Mouse (Mus musculus) kidney, adult 2 months (tissue): ENCODE data around the gene Samd4b.

Experiments
- CTCF ChIP-seq: fragments of 200-500 bp; conservative IDR thresholded peaks from 2 replicates; pipeline ENCODE4 v1.5.1; 2011; ENCODE audit warnings: low read depth, mild to moderate bottlenecking, control low read depth, low read length, moderate library complexity, mixed read lengths; ENCODE audit not compliant: insufficient read depth, insufficient read length
- POLR2A ChIP-seq: fragments of 200-500 bp; IDR thresholded peaks from one replicate; pipeline ENCODE4 v1.6.1; 2011; ENCODE audit warnings: low read depth, low read length, control low read depth

DNA sequence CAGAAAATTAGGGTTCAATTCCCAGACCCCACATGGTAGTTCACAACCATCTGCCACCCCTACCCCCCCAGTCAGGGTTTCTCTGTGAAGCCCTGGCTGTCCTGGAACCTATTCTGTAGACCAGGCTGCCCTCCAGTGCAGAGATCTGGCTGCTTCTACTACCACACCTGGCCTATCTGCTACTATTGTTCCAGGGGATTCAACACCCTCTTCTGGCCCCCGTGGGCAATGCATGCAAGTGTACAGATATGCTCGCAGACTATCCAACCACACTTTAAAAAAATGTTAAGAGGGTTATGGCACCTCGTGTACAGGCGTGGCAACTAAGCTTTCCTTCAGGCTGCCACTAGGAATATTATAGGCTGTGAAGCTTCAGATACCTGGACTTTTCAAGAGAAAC lies 185.1 kb downstream of the Samd4b start:
- TF ChIP-seq CTCF (no peak), POLR2A (no peak)
